Mouse (Mus musculus): Measurements from ENCODE around the gene Zdhhc23. TPM values are rescaled to one million over a fixed set of nuclear protein-coding genes. Genes with fewer than 3 reads are reported as not detected.

Gene Zdhhc23
- total RNA-seq, 1 experiment = 3.3 TPM

DNA sequence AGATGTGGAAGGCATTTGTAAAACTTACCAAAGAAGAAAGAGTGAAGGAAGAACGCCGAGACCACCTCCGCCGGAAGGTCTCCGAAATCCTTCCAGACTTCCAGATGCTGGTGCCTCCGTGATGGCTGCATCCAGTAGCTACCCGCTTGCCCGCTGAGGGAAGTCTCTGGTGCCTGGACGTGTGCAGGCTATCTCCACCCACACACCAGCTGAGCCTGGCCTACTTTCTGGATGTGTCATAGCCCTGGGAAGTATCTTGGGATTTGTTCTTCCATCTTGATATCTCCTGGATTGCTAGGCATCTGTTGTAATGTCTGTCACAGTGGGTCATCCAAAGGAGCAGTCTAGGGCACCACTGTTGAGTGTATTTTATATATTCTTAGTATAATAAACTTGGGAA is 16.3 kb downstream of the Zdhhc23 start:
- in situ Hi-C loops (cut with MboI; ENCODE audit: low sequenced_read_pairs in 2 of 2, unreplicated experiment in 2 of 2) = no loop called here
- no peak for TF ChIP-seq ZNF384 (IDR thresholded peaks at IDR 0.05; ENCODE audit: low read depth, low read length)
- no peak for TF ChIP-seq MAFK (IDR thresholded peaks at IDR 0.05; ENCODE audit: insufficient read depth, low read depth, low read length)
- TF ChIP-seq CHD2 (IDR thresholded peaks at IDR 0.05; ENCODE audit: low read depth, low read length) = no peak
- TF ChIP-seq HCFC1 (IDR thresholded peaks at IDR 0.05; ENCODE audit: borderline replicate concordance, insufficient read depth, low read length) = no peak
- no peak for TF ChIP-seq ZC3H11A (IDR thresholded peaks at IDR 0.05; ENCODE audit: borderline replicate concordance, low read depth, low read length)
- Histone ChIP-seq H3K36me3 (ENCODE audit: control insufficient read depth, insufficient read depth, low read length, poor library complexity, severe bottlenecking) (peaks cover 6% of the 10 kb centered on the region; the same call in 1 of the 2 replicates), H3K9ac (ENCODE audit: insufficient read depth, low read depth, low read length, poor library complexity, severe bottlenecking) (no peak overlapping the region), H3K27ac (ENCODE audit: insufficient read depth, low read depth, low read length, poor library complexity, severe bottlenecking) (no peak overlapping the region), H3K4me1 (ENCODE audit: control insufficient read depth in 2 of 2, insufficient read depth in 2 of 2, low read length in 2 of 2, poor library complexity in 1 of 2) (no peaks in the 10 kb centered on the region), H3K9me3 (ENCODE audit: control insufficient read depth, insufficient read depth, low read depth, low read length) (no peaks in the 10 kb centered on the region), H3K4me3 (ENCODE audit: insufficient read depth in 1 of 2, low read depth in 1 of 2, low read length in 2 of 2, poor library complexity in 1 of 2, severe bottlenecking in 1 of 2) (no peak overlapping the region)
- no peak for DNase-seq (ENCODE audit: low read depth, low spot score)

- no peak overlapping the region for H3K27ac ChIP-seq (ENCODE audit: insufficient read depth, low read depth, low read length, poor library complexity, severe bottlenecking)
- DNase-seq (ENCODE audit: low read depth, low spot score) = no peak
- H3K36me3 ChIP-seq (ENCODE audit: control insufficient read depth, insufficient read depth, low read length, poor library complexity, severe bottlenecking) = peaks cover 4% of the 10 kb centered on the region; the same call in 1 of the 2 replicates
- no peaks in the 10 kb centered on the region for H3K9me3 ChIP-seq (ENCODE audit: control insufficient read depth, insufficient read depth, low read depth, low read length)
- H3K9ac ChIP-seq (ENCODE audit: insufficient read depth, low read depth, low read length, poor library complexity, severe bottlenecking) = no peak overlapping the region
- in situ Hi-C loops (cut with MboI; ENCODE audit: low sequenced_read_pairs in 2 of 2, unreplicated experiment in 2 of 2) = no loop called here
- TF ChIP-seq MAFK (IDR thresholded peaks at IDR 0.05; ENCODE audit: insufficient read depth, low read depth, low read length) = no peak
- no peak for TF ChIP-seq HCFC1 (IDR thresholded peaks at IDR 0.05; ENCODE audit: borderline replicate concordance, insufficient read depth, low read length)
- TF ChIP-seq ZC3H11A (IDR thresholded peaks at IDR 0.05; ENCODE audit: borderline replicate concordance, low read depth, low read length) = no peak
- TF ChIP-seq ZNF384 (IDR thresholded peaks at IDR 0.05; ENCODE audit: low read depth, low read length) = no peak
- TF ChIP-seq CHD2 (IDR thresholded peaks at IDR 0.05; ENCODE audit: low read depth, low read length) = no peak
- H3K4me3 ChIP-seq (ENCODE audit: insufficient read depth in 1 of 2, low read depth in 1 of 2, low read length in 2 of 2, poor library complexity in 1 of 2, severe bottlenecking in 1 of 2) = no peak overlapping the region
- no peaks in the 10 kb centered on the region for H3K4me1 ChIP-seq (ENCODE audit: control insufficient read depth in 2 of 2, insufficient read depth in 2 of 2, low read length in 2 of 2, poor library complexity in 1 of 2)
These were observed 21.6 kb downstream of the Zdhhc23 start for GRCm38 (mm10) chr16:43958038-43958437.

GRCm38 (mm10) chr16:43954913-43955312 is 24.7 kb downstream of the Zdhhc23 start:
- no peak overlapping the region for H3K9ac ChIP-seq (ENCODE audit: insufficient read depth, low read depth, low read length, poor library complexity, severe bottlenecking)
- no peak overlapping the region for H3K27ac ChIP-seq (ENCODE audit: insufficient read depth, low read depth, low read length, poor library complexity, severe bottlenecking)
- no peak overlapping the region for H3K4me3 ChIP-seq (ENCODE audit: insufficient read depth in 1 of 2, low read depth in 1 of 2, low read length in 2 of 2, poor library complexity in 1 of 2, severe bottlenecking in 1 of 2)
- DNase-seq (ENCODE audit: low read depth, low spot score) = no peak
- peaks cover 8% of the 10 kb centered on the region; the same call in 1 of the 2 replicates for H3K36me3 ChIP-seq (ENCODE audit: control insufficient read depth, insufficient read depth, low read length, poor library complexity, severe bottlenecking)
- in situ Hi-C loops (cut with MboI; ENCODE audit: low sequenced_read_pairs in 2 of 2, unreplicated experiment in 2 of 2) = no loop called here
- TF ChIP-seq CHD2 (IDR thresholded peaks at IDR 0.05; ENCODE audit: low read depth, low read length) = no peak
- no peaks in the 10 kb centered on the region for H3K9me3 ChIP-seq (ENCODE audit: control insufficient read depth, insufficient read depth, low read depth, low read length)
- H3K4me1 ChIP-seq (ENCODE audit: control insufficient read depth in 2 of 2, insufficient read depth in 2 of 2, low read length in 2 of 2, poor library complexity in 1 of 2) = no peaks in the 10 kb centered on the region

- H3K9me3 ChIP-seq (ENCODE audit: control insufficient read depth, insufficient read depth, low read depth, low read length) = no peaks in the 10 kb centered on the region
- TF ChIP-seq HCFC1 (IDR thresholded peaks at IDR 0.05; ENCODE audit: borderline replicate concordance, insufficient read depth, low read length) = no peak
- TF ChIP-seq MAFK (IDR thresholded peaks at IDR 0.05; ENCODE audit: insufficient read depth, low read depth, low read length) = no peak
- no peak overlapping the region for H3K4me3 ChIP-seq (ENCODE audit: insufficient read depth in 1 of 2, low read depth in 1 of 2, low read length in 2 of 2, poor library complexity in 1 of 2, severe bottlenecking in 1 of 2)
- no peak for DNase-seq (ENCODE audit: low read depth, low spot score)
- no peak overlapping the region for H3K9ac ChIP-seq (ENCODE audit: insufficient read depth, low read depth, low read length, poor library complexity, severe bottlenecking)
- in situ Hi-C loops (cut with MboI; ENCODE audit: low sequenced_read_pairs in 2 of 2, unreplicated experiment in 2 of 2) = no loop called here
- H3K4me1 ChIP-seq (ENCODE audit: control insufficient read depth in 2 of 2, insufficient read depth in 2 of 2, low read length in 2 of 2, poor library complexity in 1 of 2) = no peaks in the 10 kb centered on the region
- H3K36me3 ChIP-seq (ENCODE audit: control insufficient read depth, insufficient read depth, low read length, poor library complexity, severe bottlenecking) = peaks cover 8% of the 10 kb centered on the region; the same call in 1 of the 2 replicates
- H3K27ac ChIP-seq (ENCODE audit: insufficient read depth, low read depth, low read length, poor library complexity, severe bottlenecking) = no peak overlapping the region
These were observed 28.0 kb downstream of the Zdhhc23 start for GRCm38 (mm10) chr16:43951591-43951990.

DNA sequence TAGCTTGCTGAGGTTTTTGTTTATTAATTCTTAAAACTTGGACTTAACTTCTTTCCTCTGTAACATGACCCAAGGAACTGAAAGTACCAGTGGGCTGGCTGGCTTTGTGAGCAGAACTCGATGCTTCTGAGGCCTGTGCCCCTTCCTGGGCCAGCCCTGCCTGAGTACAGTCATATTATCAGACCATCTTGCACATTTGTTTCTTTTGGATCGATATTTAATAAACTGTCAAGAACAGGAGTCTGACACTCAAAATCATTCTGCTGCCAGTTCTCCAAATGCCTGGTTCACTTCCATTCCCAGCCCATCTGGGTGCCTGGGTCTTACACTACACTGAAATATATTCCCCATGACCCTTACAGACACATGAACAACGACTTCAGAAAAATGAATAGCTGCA is 33.7 kb downstream of the Zdhhc23 start:
- H3K4me1 ChIP-seq (ENCODE audit: control insufficient read depth in 2 of 2, insufficient read depth in 2 of 2, low read length in 2 of 2, poor library complexity in 1 of 2) = no peaks in the 10 kb centered on the region
- H3K9me3 ChIP-seq (ENCODE audit: control insufficient read depth, insufficient read depth, low read depth, low read length) = no peaks in the 10 kb centered on the region
- no peak overlapping the region for H3K4me3 ChIP-seq (ENCODE audit: insufficient read depth in 1 of 2, low read depth in 1 of 2, low read length in 2 of 2, poor library complexity in 1 of 2, severe bottlenecking in 1 of 2)
- TF ChIP-seq ZNF384 (IDR thresholded peaks at IDR 0.05; ENCODE audit: low read depth, low read length) = no peak
- TF ChIP-seq HCFC1 (IDR thresholded peaks at IDR 0.05; ENCODE audit: borderline replicate concordance, insufficient read depth, low read length) = no peak
- TF ChIP-seq ZC3H11A (IDR thresholded peaks at IDR 0.05; ENCODE audit: borderline replicate concordance, low read depth, low read length) = no peak
- TF ChIP-seq MAFK (IDR thresholded peaks at IDR 0.05; ENCODE audit: insufficient read depth, low read depth, low read length) = no peak
- TF ChIP-seq CHD2 (IDR thresholded peaks at IDR 0.05; ENCODE audit: low read depth, low read length) = no peak
- H3K36me3 ChIP-seq (ENCODE audit: control insufficient read depth, insufficient read depth, low read length, poor library complexity, severe bottlenecking) = no peaks in the 10 kb centered on the region
- H3K9ac ChIP-seq (ENCODE audit: insufficient read depth, low read depth, low read length, poor library complexity, severe bottlenecking) = no peak overlapping the region
- no peak overlapping the region for H3K27ac ChIP-seq (ENCODE audit: insufficient read depth, low read depth, low read length, poor library complexity, severe bottlenecking)
- in situ Hi-C loops (cut with MboI; ENCODE audit: low sequenced_read_pairs in 2 of 2, unreplicated experiment in 2 of 2) = no loop called here
- no peak for DNase-seq (ENCODE audit: low read depth, low spot score)

All from ES-E14 (cell line).